Mouse (Mus musculus) lung, embryonic 16.5 days (tissue): ENCODE measurements around the gene Tpbgl. TPM values are rescaled to one million over a fixed set of nuclear protein-coding genes. Genes with fewer than 3 reads are reported as not detected.

ENCODE experiments used
- ATAC-seq: fragments of 200-750 bp; cut with Nextera tagmentation; 2 replicates; pipeline ENCODE4 v1.8.0; 2017; ENCODE audit warnings: low read depth, mild to moderate bottlenecking, moderate library complexity
- H3K27ac ChIP-seq: fragments of 300-500 bp; sonication (generic); 2 replicates; pipeline ENCODE4 v1.5.1; 2014; ENCODE audit warnings: mild to moderate bottlenecking, control low read depth, low read length
- H3K27me3 ChIP-seq: fragments of 300-500 bp; sonication (generic); 2 replicates; pipeline ENCODE4 v1.6.1; 2014; ENCODE audit warnings: low read depth, low read length, mixed read lengths; ENCODE audit not compliant: control insufficient read depth, insufficient read depth
- H3K36me3 ChIP-seq: fragments of 300-500 bp; sonication (generic); 2 replicates; pipeline ENCODE4 v1.6.1; 2014; ENCODE audit warnings: low read length; ENCODE audit not compliant: control insufficient read depth, insufficient read depth
- H3K4me1 ChIP-seq: fragments of 300-500 bp; sonication (generic); replicated peaks from 2 replicates; pipeline ENCODE4 v1.6.1; 2014; ENCODE audit warnings: low read length, mixed read lengths; ENCODE audit not compliant: control insufficient read depth, insufficient read depth
- H3K4me2 ChIP-seq: fragments of 300-500 bp; sonication (generic); 2 replicates; pipeline ENCODE4 v1.6.1; 2014; ENCODE audit warnings: low read depth, low read length, control low read depth
- H3K4me3 ChIP-seq: fragments of 300-500 bp; sonication (generic); 2 replicates; pipeline ENCODE4 v1.5.1; 2014; ENCODE audit warnings: mild to moderate bottlenecking, low read length, control low read depth
- H3K9ac ChIP-seq: fragments of 300-500 bp; sonication (generic); 2 replicates; pipeline ENCODE4 v1.6.1; 2014; ENCODE audit warnings: low read length, control low read depth
- H3K9me3 ChIP-seq: fragments of 300-500 bp; sonication (generic); 2 replicates; pipeline ENCODE4 v1.6.1; 2016; ENCODE audit warnings: low read length; ENCODE audit not compliant: control insufficient read depth
- WGBS: fragments of 180-500 bp; shearing (Covaris S2); extraction: QIAGEN DNeasy Blood & Tissue Kit; methylation state at CpG from one replicate; pipeline ENCODE4 v1.1.7; 2014; 5-methylcytosine and 5-hydroxymethylcytosine counted together
- polyA plus RNA-seq: library from polyadenylated mRNA; unstranded; fragments of >200 nt; fragmentation: Nextera tagmentation; extraction: Ambion mirVana; gene quantifications from 2 replicates; pipeline ENCODE4 v1.2.1, GENCODE M21; 2015

The Tpbgl gene
- polyA plus RNA-seq, 1 experiment from 2014 or later = 0.92 TPM

GRCm38 (mm10) chr7:99618860-99619259, 8.0 kb downstream of the Tpbgl start:
- no peak overlapping the region for H3K4me3 ChIP-seq
- H3K9me3 ChIP-seq = no peaks in the 10 kb centered on the region
- H3K9ac ChIP-seq = no peak overlapping the region
- H3K36me3 ChIP-seq = no peaks in the 10 kb centered on the region
- no peak for ATAC-seq
- no peak overlapping the region for H3K4me2 ChIP-seq
- H3K27me3 ChIP-seq = peaks cover 4% of the 10 kb centered on the region
- no peak overlapping the region for H3K27ac ChIP-seq
- no peaks in the 10 kb centered on the region for H3K4me1 ChIP-seq
- WGBS = 4% methylated on average over 3 of the region's 3 CpGs

- Histone ChIP-seq H3K4me3 (no peak overlapping the region), H3K9ac (no peak overlapping the region), H3K27me3 (peaks cover 2% of the 10 kb centered on the region; the same call in 1 of the 2 replicates), H3K9me3 (no peaks in the 10 kb centered on the region), H3K4me2 (no peak overlapping the region), H3K27ac (no peak overlapping the region), H3K36me3 (no peaks in the 10 kb centered on the region), H3K4me1 (no peaks in the 10 kb centered on the region)
- WGBS = 58% methylated on average over 2 of the region's 2 CpGs
- ATAC-seq = no peak
These were observed 8.6 kb downstream of the Tpbgl start for GRCm38 (mm10) chr7:99618264-99618663.

- H3K4me2 ChIP-seq = no peak overlapping the region
- H3K9me3 ChIP-seq = no peaks in the 10 kb centered on the region
- 34% methylated on average over 2 of the region's 2 CpGs for WGBS
- no peaks in the 10 kb centered on the region for H3K4me1 ChIP-seq
- H3K9ac ChIP-seq = no peak overlapping the region
- no peaks in the 10 kb centered on the region for H3K36me3 ChIP-seq
- no peak overlapping the region for H3K4me3 ChIP-seq
- ATAC-seq = no peak
- no peak overlapping the region for H3K27ac ChIP-seq
- no peaks in the 10 kb centered on the region for H3K27me3 ChIP-seq
These were observed 19.3 kb downstream of the Tpbgl start for GRCm38 (mm10) chr7:99607632-99608031.

- Histone ChIP-seq H3K36me3 (peaks cover 3% of the 10 kb centered on the region; the same call in 1 of the 2 replicates), H3K4me1 (no peaks in the 10 kb centered on the region), H3K27me3 (no peaks in the 10 kb centered on the region), H3K9me3 (no peaks in the 10 kb centered on the region), H3K27ac (no peak overlapping the region), H3K9ac (no peak overlapping the region), H3K4me2 (no peak overlapping the region), H3K4me3 (no peak overlapping the region)
- 75% methylated on average over 3 of the region's 3 CpGs for WGBS
- ATAC-seq = no peak
These were observed 20.1 kb downstream of the Tpbgl start for GRCm38 (mm10) chr7:99606766-99607165.

GRCm38 (mm10) chr7:99606303-99606702, 20.6 kb downstream of the Tpbgl start:
- H3K36me3 ChIP-seq = peaks cover 3% of the 10 kb centered on the region; the same call in 1 of the 2 replicates
- H3K4me3 ChIP-seq = no peak overlapping the region
- H3K27ac ChIP-seq = no peak overlapping the region
- H3K27me3 ChIP-seq = no peaks in the 10 kb centered on the region
- H3K9ac ChIP-seq = no peak overlapping the region
- WGBS = 78% methylated on average over 11 of the region's 11 CpGs
- no peaks in the 10 kb centered on the region for H3K9me3 ChIP-seq
- no peaks in the 10 kb centered on the region for H3K4me1 ChIP-seq
- no peak overlapping the region for H3K4me2 ChIP-seq
- ATAC-seq = no peak

- WGBS = 81% methylated on average over 2 of the region's 2 CpGs
- H3K4me3 ChIP-seq = no peak overlapping the region
These were observed 21.8 kb downstream of the Tpbgl start for GRCm38 (mm10) chr7:99605058-99605457.

GRCm38 (mm10) chr7:99603875-99604662, 22.8 kb downstream of the Tpbgl start:
- Histone ChIP-seq H3K4me3 (no peak overlapping the region), H3K9ac (no peak overlapping the region), H3K36me3 (peaks cover 8% of the 10 kb centered on the region), H3K9me3 (no peaks in the 10 kb centered on the region), H3K4me2 (no peak overlapping the region), H3K27ac (no peak overlapping the region), H3K4me1 (no peaks in the 10 kb centered on the region), H3K27me3 (no peaks in the 10 kb centered on the region)
- 75% methylated on average over 8 of the region's 8 CpGs for WGBS
- ATAC-seq = no peak

More at GRCm38 (mm10) chr7:99605058-99605457, 21.8 kb downstream of the Tpbgl start:
- peaks cover 7% of the 10 kb centered on the region for H3K36me3 ChIP-seq
- no peak overlapping the region for H3K9ac ChIP-seq
- H3K27ac ChIP-seq = no peak overlapping the region
- no peak overlapping the region for H3K4me2 ChIP-seq
- H3K9me3 ChIP-seq = no peaks in the 10 kb centered on the region
- ATAC-seq = no peak
- no peaks in the 10 kb centered on the region for H3K4me1 ChIP-seq
- H3K27me3 ChIP-seq = no peaks in the 10 kb centered on the region

GRCm38 (mm10) chr7:99598722-99599121, 28.2 kb downstream of the Tpbgl start:
- H3K9ac ChIP-seq = no peak overlapping the region
- no peak overlapping the region for H3K27ac ChIP-seq
- peaks cover 22% of the 10 kb centered on the region for H3K36me3 ChIP-seq
- no peaks in the 10 kb centered on the region for H3K9me3 ChIP-seq
- H3K4me3 ChIP-seq = no peak overlapping the region
- H3K27me3 ChIP-seq = no peaks in the 10 kb centered on the region
- H3K4me2 ChIP-seq = no peak overlapping the region
- ATAC-seq = no peak
- no peaks in the 10 kb centered on the region for H3K4me1 ChIP-seq
- WGBS = 75% methylated on average over 4 of the region's 4 CpGs

GRCm38 (mm10) chr7:99593868-99594803, 32.8 kb downstream of the Tpbgl start:
- no peak overlapping the region for H3K4me3 ChIP-seq
- no peaks in the 10 kb centered on the region for H3K27me3 ChIP-seq
- H3K36me3 ChIP-seq = peaks cover 26% of the 10 kb centered on the region
- no peak overlapping the region for H3K9ac ChIP-seq
- 0 out of 2 replicates have a peak, but pooled peaks have one; percentile 29 for ATAC-seq
- no peak overlapping the region for H3K4me2 ChIP-seq
- WGBS = 66% methylated on average over 15 of the region's 15 CpGs
- H3K9me3 ChIP-seq = no peaks in the 10 kb centered on the region
- no peaks in the 10 kb centered on the region for H3K4me1 ChIP-seq
- no peak overlapping the region for H3K27ac ChIP-seq
